Mouse (Mus musculus): ENCODE data around the gene Smad3.

The Smad3 gene

GRCm38 (mm10) chr9:63740320-63740841, 17.4 kb downstream of the Smad3 start:
- POLR2A ChIA-PET = interaction anchor here (0.6 to 18.5 kb wide), 10 partner anchors 9 to 210 kb away, joined by 3 to 229 read pairs (median 4); partner anchors contain the start of gene Smad3 (in 2 of the 4)

DNA sequence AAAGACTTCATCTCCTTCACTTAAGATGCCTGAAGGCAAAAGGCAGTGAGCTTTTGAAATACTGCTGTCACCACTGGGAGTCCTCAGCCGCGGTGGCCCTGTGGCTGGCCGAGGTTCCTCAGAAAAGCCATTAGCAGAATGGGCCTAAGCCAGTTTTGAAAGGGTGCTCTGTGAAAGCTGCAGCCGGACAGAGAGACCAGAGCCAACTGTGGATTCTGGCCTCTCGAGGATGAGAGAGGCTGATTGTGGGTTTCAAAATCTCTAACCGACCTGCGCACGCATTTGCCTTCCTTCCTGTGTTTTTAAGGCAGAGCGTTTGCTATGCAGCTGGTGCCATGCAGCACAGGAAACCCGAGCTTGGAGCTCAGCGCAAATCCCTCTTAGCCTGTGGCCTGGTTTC, 19.0 kb downstream of the Smad3 start:
- POLR2A ChIA-PET = interaction anchor here (0.6 to 18.5 kb wide), 11 partner anchors 10 to 910 kb away, joined by 3 to 229 read pairs (median 4); partner anchors contain the start of gene Smad3 (in 2 of the 4)
- CTCF ChIA-PET = interaction anchor here in 1 of 4 experiments (1.1 to 1.5 kb wide), 2 partner anchors 17 to 23 kb away, joined by 3 to 4 read pairs; no protein-coding TSS in a partner anchor

More at GRCm38 (mm10) chr9:63740320-63740841, 17.4 kb downstream of the Smad3 start:
- CTCF ChIA-PET = interaction anchor here in 3 of 4 experiments (0.6 to 2.7 kb wide), 5 partner anchors 9 to 1305 kb away, joined by 3 to 11 read pairs (median 5); no protein-coding TSS in a partner anchor

- ChIA-PET CTCF (interaction anchor here in 1 of 4 experiments (1.1 to 1.5 kb wide), 2 partner anchors 16 to 23 kb away, joined by 3 to 4 read pairs; no protein-coding TSS in a partner anchor), POLR2A (interaction anchor here (0.5 to 18.5 kb wide), 11 partner anchors 9 to 27 kb away, joined by 3 to 229 read pairs (median 4); partner anchors contain the start of gene Smad3 (in 2 of the 4))
Measured at GRCm38 (mm10) chr9:63738086-63738701, 19.6 kb downstream of the Smad3 start.

- POLR2A ChIA-PET = interaction anchor here in 3 of 4 experiments (0.7 to 18.5 kb wide), 8 partner anchors 8 to 66 kb away, joined by 3 to 229 read pairs (median 10); partner anchors contain the start of gene Smad3 (in 2 of the 3)
Measured at GRCm38 (mm10) chr9:63737426-63737931, 20.3 kb downstream of the Smad3 start.

DNA sequence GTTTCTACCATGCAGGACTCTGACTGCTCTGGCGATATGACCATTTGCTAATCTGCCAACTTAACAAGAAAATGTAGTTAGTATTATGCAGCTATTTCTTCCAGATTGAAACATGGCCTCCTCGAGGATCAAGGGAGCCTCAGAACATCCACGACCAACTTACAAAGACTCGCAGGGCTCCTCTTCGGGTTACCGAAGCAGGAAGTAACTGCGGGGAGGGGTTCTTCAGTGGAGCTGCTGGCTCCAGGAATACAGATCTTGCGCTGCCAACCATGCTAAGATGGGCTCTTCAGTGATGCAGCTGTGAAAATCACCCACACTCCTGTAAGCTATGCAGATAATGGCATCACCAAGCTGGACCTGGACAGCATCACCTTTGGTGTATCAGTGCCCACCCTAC, 23.5 kb downstream of the Smad3 start:
- ChIA-PET CTCF (interaction anchor here (0.5 to 0.7 kb wide), 4 partner anchors 34 to 658 kb away, joined by 3 to 4 read pairs (median 4); no protein-coding TSS in a partner anchor), POLR2A (interaction anchor here in 3 of 4 experiments (0.7 to 18.5 kb wide), 5 partner anchors 11 to 420 kb away, joined by 3 to 229 read pairs (median 4); partner anchors contain the start of gene Smad3 (in 1 of the 3))

More at GRCm38 (mm10) chr9:63737426-63737931, 20.3 kb downstream of the Smad3 start:
- CTCF ChIA-PET = interaction anchor here in 1 of 4 experiments (0.9 kb wide), 1 partner anchor 24 kb away, joined by 3 read pairs; no protein-coding TSS in a partner anchor

GRCm38 (mm10) chr9:63732700-63733099, 25.1 kb downstream of the Smad3 start:
- CTCF ChIA-PET = interaction anchor here in 1 of 4 experiments (1.1 kb wide), 1 partner anchor 19 kb away, joined by 3 read pairs; no protein-coding TSS in a partner anchor
- POLR2A ChIA-PET = interaction anchor here in 3 of 4 experiments (0.6 to 18.5 kb wide), 5 partner anchors 17 to 75 kb away, joined by 3 to 229 read pairs (median 5); partner anchors contain the start of gene Smad3 (in 1 of the 3)

DNA sequence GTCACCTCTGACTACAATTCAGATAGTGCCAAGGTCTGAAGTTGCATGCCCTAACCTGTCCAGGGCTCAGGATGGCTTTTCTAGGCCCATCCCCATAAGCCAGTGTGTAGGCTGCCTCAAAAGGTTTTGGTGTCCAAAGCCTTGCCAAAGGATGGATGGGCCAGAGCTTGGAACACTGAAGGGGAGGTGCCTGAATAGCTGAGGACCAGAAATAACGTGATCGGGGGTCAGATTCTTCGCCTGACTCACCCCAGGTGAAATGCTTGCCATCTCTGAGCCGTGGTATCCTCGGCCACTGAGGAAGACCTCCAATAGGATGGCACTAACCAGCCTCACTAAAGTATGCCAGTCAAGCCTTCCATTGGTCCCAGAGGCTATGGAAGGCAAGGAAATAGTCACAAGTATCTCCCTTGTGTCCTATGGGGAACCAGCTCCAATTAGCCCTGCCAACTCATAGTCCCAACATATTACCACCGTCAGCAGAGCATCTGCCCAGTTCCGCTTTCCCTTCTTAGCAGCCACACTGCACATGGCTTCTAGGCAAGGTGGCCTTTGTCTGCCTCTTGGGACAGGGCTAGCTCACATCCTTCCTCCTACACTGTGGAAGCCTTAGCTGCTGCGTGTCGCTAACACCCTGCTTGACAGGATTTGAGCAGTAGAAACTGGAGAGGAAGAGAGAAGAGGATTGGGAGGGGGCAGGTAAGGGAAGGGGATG, 26.5 kb downstream of the Smad3 start:
- CTCF ChIA-PET = interaction anchor here in 1 of 4 experiments (0.5 to 0.7 kb wide), 5 partner anchors 9 to 874 kb away, joined by 3 to 9 read pairs (median 8); no protein-coding TSS in a partner anchor

GRCm38 (mm10) chr9:63728969-63729368, 28.8 kb downstream of the Smad3 start:
- ChIA-PET CTCF (no interaction called here), POLR2A (interaction anchor here (0.6 to 3.8 kb wide), 6 partner anchors 8 to 442 kb away, joined by 4 to 20 read pairs (median 6); partner anchors contain the start of gene Smad3 (in 1 of the 4))

More for the DNA sequence above, 26.5 kb downstream of the Smad3 start:
- POLR2A ChIA-PET = interaction anchor here in 3 of 4 experiments (0.5 to 1.5 kb wide), 8 partner anchors 11 to 541 kb away, joined by 3 to 5 read pairs (median 3); partner anchors contain the start of gene Smad3 (in 2 of the 3)

- ChIA-PET POLR2A (interaction anchor here in 3 of 4 experiments (0.5 to 3.8 kb wide), 16 partner anchors 9 to 361 kb away, joined by 3 to 20 read pairs (median 4); partner anchors contain the start of gene Smad3 (in 2 of the 3)), CTCF (interaction anchor here in 2 of 4 experiments (0.6 to 1.1 kb wide), 2 partner anchors 18 to 1407 kb away, joined by 3 read pairs; no protein-coding TSS in a partner anchor)
Measured at GRCm38 (mm10) chr9:63727070-63727469, 30.7 kb downstream of the Smad3 start.

- ChIA-PET CTCF (interaction anchor here in 1 of 4 experiments (1.1 kb wide), 1 partner anchor 17 kb away, joined by 3 read pairs; no protein-coding TSS in a partner anchor), POLR2A (interaction anchor here in 3 of 4 experiments (0.5 to 3.8 kb wide), 17 partner anchors 10 to 156 kb away, joined by 3 to 20 read pairs (median 4); partner anchors contain the start of gene Smad3 (in 2 of the 3))
Measured at GRCm38 (mm10) chr9:63726088-63727010, 31.4 kb downstream of the Smad3 start.

DNA sequence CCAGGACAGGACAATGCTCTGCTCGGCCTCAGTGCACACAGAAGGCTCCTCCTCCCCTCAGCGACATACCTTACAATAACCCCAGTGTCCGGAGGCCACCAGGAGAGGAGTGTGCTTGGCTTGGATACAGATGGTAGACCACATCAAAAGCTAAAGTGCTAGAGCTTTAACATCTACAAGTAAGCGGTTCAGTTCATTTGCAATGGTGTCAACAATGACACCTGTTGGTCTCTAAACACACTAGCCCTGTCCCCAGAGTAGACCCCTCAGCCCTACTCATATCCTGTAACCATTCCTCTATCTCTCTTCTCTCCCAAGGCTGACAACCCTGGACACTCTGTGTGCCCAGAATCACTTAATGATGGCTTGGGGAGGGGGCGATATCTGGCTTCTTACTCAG, 33.0 kb downstream of the Smad3 start:
- CTCF ChIA-PET = no interaction called here
- POLR2A ChIA-PET = interaction anchor here in 2 of 4 experiments (1.3 to 1.9 kb wide), 3 partner anchors 8 to 33 kb away, joined by 4 to 6 read pairs (median 5); partner anchors contain the start of gene Smad3 (in 1 of the 2)

DNA sequence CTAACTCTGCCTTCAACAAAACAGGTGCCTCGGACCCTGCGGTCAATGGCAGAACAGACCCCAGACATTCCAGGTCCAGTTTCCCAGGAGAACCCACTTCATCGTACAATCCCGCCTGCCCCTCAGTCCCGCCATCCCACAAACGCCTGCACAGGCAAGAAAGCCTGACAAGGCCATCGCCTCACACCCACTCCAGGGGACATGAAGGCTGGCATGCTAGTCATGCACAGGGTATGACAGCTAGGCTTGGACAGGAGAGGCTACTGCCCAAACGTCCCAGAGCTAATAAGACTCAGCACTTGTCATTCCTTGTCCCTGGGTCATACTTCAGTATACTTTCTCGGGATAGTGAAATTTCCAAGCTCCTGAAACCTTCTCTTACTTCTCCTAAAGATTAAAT, 34.9 kb downstream of the Smad3 start:
- ChIA-PET POLR2A (interaction anchor here in 3 of 4 experiments (0.5 to 1.6 kb wide), 4 partner anchors 11 to 500 kb away, joined by 3 to 9 read pairs (median 4); no protein-coding TSS in a partner anchor), CTCF (interaction anchor here in 1 of 4 experiments (1.1 kb wide), 1 partner anchor 10 kb away, joined by 3 read pairs; no protein-coding TSS in a partner anchor)

DNA sequence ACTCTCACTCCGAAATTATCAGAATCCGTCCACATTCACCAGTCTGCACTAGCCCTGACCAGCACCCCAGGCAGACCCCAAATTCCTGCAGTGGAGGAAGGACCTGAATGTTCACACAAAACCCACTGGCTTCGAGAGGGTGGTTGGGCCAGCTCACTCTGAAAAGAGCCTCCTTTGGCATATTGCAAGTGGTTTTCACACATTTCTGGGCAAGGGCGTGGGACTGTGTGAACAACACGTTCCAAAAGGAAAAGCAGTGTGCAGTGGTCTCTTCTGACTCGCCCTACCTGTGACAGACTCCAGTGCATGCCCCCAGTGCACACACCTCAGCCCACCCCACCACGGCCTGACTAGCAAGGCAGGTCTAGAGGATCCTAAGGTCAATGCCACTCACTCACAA, 35.4 kb downstream of the Smad3 start:
- ChIA-PET CTCF (interaction anchor here in 2 of 4 experiments (0.9 to 1.3 kb wide), 2 partner anchors 13 to 17 kb away, joined by 3 read pairs; no protein-coding TSS in a partner anchor), POLR2A (interaction anchor here in 1 of 4 experiments (1.6 kb wide), 1 partner anchor 12 kb away, joined by 4 read pairs; no protein-coding TSS in a partner anchor)

- ChIA-PET CTCF (interaction anchor here in 2 of 4 experiments (0.9 to 1.3 kb wide), 2 partner anchors 12 to 17 kb away, joined by 3 read pairs; no protein-coding TSS in a partner anchor), POLR2A (interaction anchor here in 1 of 4 experiments (0.7 to 1.2 kb wide), 4 partner anchors 9 to 776 kb away, joined by 3 to 5 read pairs (median 3); no protein-coding TSS in a partner anchor)
Measured at GRCm38 (mm10) chr9:63721573-63722275, 36.1 kb downstream of the Smad3 start.

GRCm38 (mm10) chr9:63720715-63721114, 37.1 kb downstream of the Smad3 start:
- ChIA-PET POLR2A (interaction anchor here in 1 of 4 experiments (1.2 kb wide), 1 partner anchor 18 kb away, joined by 5 read pairs; no protein-coding TSS in a partner anchor), CTCF (no interaction called here)

Measured in embryonic stem cell, embryonic (primary cell).